Mouse (Mus musculus) lung, postnatal 0 days (tissue): ENCODE measurements around the gene Armc5.

Experiments
- CTCF ChIP-seq: IDR thresholded peaks from 2 replicates; pipeline ENCODE4 v1.5.1; 2016; ENCODE audit warnings: antibody characterized with exemption, mild to moderate bottlenecking
- EP300 ChIP-seq: IDR thresholded peaks from 2 replicates; pipeline ENCODE4 v1.6.1; 2016; ENCODE audit warnings: antibody characterized with exemption, mild to moderate bottlenecking, control low read depth

DNA sequence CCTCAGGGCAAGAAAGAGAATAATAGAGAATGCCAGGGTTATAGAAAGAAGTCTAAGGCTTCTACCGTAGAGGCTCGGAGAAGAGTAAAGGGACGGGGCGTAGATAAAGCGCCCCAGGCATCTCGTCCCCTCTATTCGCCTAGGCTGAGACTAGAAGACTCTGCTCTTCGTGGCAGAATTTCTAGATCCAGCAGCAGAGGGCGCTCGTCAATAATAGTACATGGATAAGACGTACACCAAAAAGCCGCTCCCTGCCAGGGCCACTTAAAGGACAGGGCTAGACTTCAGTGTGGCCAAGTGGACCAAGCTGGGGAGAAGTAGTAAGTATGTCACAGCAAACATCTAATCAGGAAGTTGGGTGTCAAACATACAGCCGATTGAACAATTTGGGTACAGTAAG is 10.3 kb downstream of the Armc5 start:
- TF ChIP-seq CTCF (peak; percentile 83), EP300 (0 out of 2 replicates have a peak, but pooled peaks have one; percentile 27)
